Mouse (Mus musculus): ENCODE results near the gene Rab8a. TPM values are rescaled to one million over a fixed set of nuclear protein-coding genes. Genes with fewer than 3 reads are reported as not detected.
A peak's percentile ranks its signal among the peaks of the same experiment; 100 is the strongest.

The Rab8a gene
- polyA plus RNA-seq, 1 experiment from 2014 or later: 105 TPM

DNA sequence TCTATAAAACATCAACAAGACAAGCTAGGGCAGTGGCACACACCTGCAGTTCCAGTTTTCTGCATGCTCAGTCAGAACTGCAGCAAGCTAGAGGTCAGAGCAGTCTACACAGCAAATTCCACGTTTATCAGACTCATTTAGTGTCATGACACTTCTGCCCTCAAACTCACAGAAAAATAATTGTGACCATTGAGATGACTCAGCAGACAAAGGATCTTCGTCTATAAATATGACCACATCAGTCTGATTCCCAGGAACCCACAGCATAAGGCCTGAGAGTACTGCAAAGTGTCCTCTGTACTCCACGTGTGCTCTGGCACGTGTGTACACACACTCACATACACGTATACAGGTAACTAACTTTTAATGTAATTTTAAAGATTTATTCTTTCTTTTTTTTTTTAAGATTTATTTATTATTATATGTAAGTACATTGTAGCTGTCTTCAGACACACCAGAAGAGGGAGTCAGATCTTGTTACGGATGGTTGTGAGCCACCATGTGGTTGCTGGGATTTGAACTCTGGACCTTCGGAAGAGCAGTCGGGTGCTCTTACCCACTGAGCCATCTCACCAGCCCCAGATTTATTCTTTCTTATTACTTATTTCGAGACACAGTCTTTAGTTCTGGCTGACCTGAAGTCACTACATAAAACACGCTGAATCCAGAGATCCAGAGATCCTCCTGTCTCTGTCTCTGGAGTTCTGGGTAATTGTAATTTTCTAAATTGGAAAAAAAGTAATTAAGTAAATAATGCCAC, 58.0 kb downstream of the Rab8a start:
- Histone ChIP-seq H3K36me3 (ENCODE audit: control insufficient read depth, insufficient read depth) (peaks cover 19% of the 10 kb centered on the region), H3K9me3 (ENCODE audit: control insufficient read depth, low read length) (no peaks in the 10 kb centered on the region), H3K4me2 (ENCODE audit: low read length) (peak overlapping the region; percentile 82), H3K4me3 (replicated peaks; ENCODE audit: low read length) (peak overlapping the region; percentile 83), H3K27ac (ENCODE audit: low read length) (no peak overlapping the region), H3K4me1 (replicated peaks; ENCODE audit: control insufficient read depth, insufficient read depth, low read length) (peaks cover 11% of the 10 kb centered on the region), H3K27me3 (replicated peaks; ENCODE audit: control insufficient read depth, insufficient read depth, low read length) (no peaks in the 10 kb centered on the region), H3K9ac (replicated peaks; ENCODE audit: low read depth, low read length) (no peak overlapping the region)
- peak; percentile 13; the same call in 1 of the 2 replicates for ATAC-seq
- 80% methylated on average over 9 of the region's 10 CpGs for WGBS

DNA sequence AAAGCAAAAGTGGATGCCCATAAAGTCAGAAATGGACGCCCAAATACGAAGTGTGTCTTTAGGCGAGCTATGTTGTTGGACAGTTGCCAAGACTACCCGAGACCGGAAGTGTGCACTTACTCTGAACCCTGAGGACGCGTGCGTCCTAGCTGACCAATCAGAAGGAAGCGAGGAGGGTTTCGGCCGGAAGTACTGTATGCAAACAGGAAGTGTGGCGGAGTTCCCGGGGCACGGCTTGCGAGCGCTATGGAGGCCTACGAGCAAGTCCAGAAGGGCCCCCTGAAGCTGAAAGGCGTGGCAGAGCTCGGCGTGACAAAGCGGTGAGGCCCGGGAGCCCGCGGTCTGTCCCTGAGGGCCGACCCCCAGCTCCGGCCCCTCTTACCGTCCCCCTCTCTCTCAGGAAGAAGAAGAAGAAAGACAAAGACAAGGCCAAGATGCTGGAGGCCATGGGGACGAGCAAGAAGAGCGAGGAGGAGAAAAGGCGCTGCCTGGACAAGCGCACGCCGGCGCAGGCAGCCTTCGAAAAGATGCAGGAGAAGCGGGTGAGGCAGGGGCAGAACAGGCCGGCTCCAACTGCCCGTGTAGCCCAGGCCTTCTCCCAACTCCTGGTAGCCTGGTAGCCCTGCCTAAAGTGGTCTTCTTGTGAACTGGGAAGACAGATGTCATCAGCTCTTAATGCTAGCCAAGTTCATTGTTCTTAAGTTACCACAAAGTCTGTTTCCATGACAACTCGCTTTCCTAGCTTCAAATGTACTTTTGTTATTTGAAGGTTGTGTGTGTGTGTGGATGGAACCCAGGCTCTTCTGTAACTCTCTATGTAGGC, 58.8 kb downstream of the Rab8a start, which contains the start of gene Fam32a:
Fam32a (plus strand) TSS at position 190 of the 823 bp plus-strand sequence.
- H3K4me1 ChIP-seq (replicated peaks; ENCODE audit: control insufficient read depth, insufficient read depth, low read length): peaks cover 11% of the 10 kb centered on the region
- H3K4me3 ChIP-seq (replicated peaks; ENCODE audit: low read length): peak within 1 kb of the TSS; percentile 83
- peaks cover 21% of the 10 kb centered on the region for H3K36me3 ChIP-seq (ENCODE audit: control insufficient read depth, insufficient read depth)
- H3K4me2 ChIP-seq (ENCODE audit: low read length): peak within 1 kb of the TSS; percentile 82
- H3K9me3 ChIP-seq (ENCODE audit: control insufficient read depth, low read length): no peaks in the 10 kb centered on the region
- no peaks in the 10 kb centered on the region for H3K27me3 ChIP-seq (replicated peaks; ENCODE audit: control insufficient read depth, insufficient read depth, low read length)
- peak within 1 kb of the TSS; percentile 75 for H3K27ac ChIP-seq (ENCODE audit: low read length)
- WGBS: 12% methylated on average over 39 of the region's 39 CpGs
- H3K9ac ChIP-seq (replicated peaks; ENCODE audit: low read depth, low read length): peak within 1 kb of the TSS; percentile 75
- peak; percentile 98 for ATAC-seq

DNA sequence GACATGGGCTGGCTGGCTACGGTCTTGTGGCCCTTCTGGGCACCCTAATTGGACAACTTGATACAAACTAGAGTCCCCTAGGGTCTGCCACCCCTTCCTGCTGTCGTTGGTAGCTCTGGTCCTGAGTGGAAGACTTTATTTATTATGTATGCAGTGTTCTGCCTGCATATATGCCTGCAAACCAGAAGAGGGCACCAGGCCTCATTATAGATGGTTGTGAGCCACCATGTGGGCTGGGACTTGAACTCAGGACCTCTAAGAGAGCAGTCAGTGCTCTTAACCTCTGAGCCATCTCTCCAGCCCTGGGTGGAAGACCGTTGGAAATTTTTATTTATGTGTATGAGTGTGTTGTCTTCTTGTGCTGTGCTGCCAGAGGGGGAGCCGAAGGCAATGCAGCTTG, 59.8 kb downstream of the Rab8a start:
- ATAC-seq: no peak
- Histone ChIP-seq H3K4me3 (replicated peaks; ENCODE audit: low read length) (peak overlapping the region; percentile 83), H3K9ac (replicated peaks; ENCODE audit: low read depth, low read length) (no peak overlapping the region), H3K27me3 (replicated peaks; ENCODE audit: control insufficient read depth, insufficient read depth, low read length) (no peaks in the 10 kb centered on the region), H3K36me3 (ENCODE audit: control insufficient read depth, insufficient read depth) (peaks cover 21% of the 10 kb centered on the region), H3K4me1 (replicated peaks; ENCODE audit: control insufficient read depth, insufficient read depth, low read length) (peaks cover 11% of the 10 kb centered on the region), H3K9me3 (ENCODE audit: control insufficient read depth, low read length) (no peaks in the 10 kb centered on the region), H3K27ac (ENCODE audit: low read length) (no peak overlapping the region), H3K4me2 (ENCODE audit: low read length) (peak overlapping the region; percentile 82)
- WGBS: 78% methylated on average over 4 of the region's 4 CpGs

DNA sequence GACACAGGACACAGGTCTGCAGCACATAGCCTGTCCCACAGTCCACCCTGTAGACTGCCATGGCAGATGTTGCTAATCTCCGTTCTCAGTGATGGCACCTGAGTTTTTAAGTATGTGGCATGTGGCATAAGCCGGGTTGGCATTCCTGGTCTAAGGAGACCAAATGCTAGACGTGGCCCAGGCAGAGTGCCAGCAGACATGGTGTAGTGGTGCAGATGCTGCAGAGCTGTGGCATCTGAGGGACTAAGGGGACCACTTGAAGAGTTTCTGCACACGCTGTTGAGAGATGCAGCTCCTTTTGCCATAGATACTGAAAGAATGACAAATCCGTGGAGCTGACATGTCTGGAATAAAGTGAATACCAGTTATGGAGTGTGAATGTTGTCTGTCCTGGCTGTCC, 61.7 kb downstream of the Rab8a start:
- no peak overlapping the region for H3K4me2 ChIP-seq (ENCODE audit: low read length)
- H3K4me1 ChIP-seq (replicated peaks; ENCODE audit: control insufficient read depth, insufficient read depth, low read length): peaks cover 11% of the 10 kb centered on the region
- H3K27ac ChIP-seq (ENCODE audit: low read length): no peak overlapping the region
- H3K36me3 ChIP-seq (ENCODE audit: control insufficient read depth, insufficient read depth): peaks cover 21% of the 10 kb centered on the region
- no peaks in the 10 kb centered on the region for H3K9me3 ChIP-seq (ENCODE audit: control insufficient read depth, low read length)
- no peak for ATAC-seq
- no peak overlapping the region for H3K4me3 ChIP-seq (replicated peaks; ENCODE audit: low read length)
- H3K9ac ChIP-seq (replicated peaks; ENCODE audit: low read depth, low read length): no peak overlapping the region
- WGBS: 92% methylated on average over 5 of the region's 5 CpGs
- H3K27me3 ChIP-seq (replicated peaks; ENCODE audit: control insufficient read depth, insufficient read depth, low read length): no peaks in the 10 kb centered on the region

Other genes with a start within 250 kb of the Rab8a start
- gene Zfp961, start 210.2 kb upstream of the Rab8a start, polyA plus RNA-seq (2015; fragmentation: Nextera tagmentation; extraction: Ambion mirVana): 22.6 and 23.9 TPM in 2 replicates
- gene Cyp4f18, start 151.6 kb upstream of the Rab8a start, polyA plus RNA-seq (2015; fragmentation: Nextera tagmentation; extraction: Ambion mirVana): 0.34 and 0.79 TPM in 2 replicates
- gene Olfr372, start 120.0 kb upstream of the Rab8a start, polyA plus RNA-seq (2015; fragmentation: Nextera tagmentation; extraction: Ambion mirVana): not detected in 2 replicates
- not detected in 2 replicates for gene Olfr373, start 78.0 kb upstream of the Rab8a start, polyA plus RNA-seq (2015; fragmentation: Nextera tagmentation; extraction: Ambion mirVana)
- gene Olfr374, start 54.2 kb upstream of the Rab8a start, polyA plus RNA-seq (2015; fragmentation: Nextera tagmentation; extraction: Ambion mirVana): not detected in 2 replicates
- 214 and 253 TPM in 2 replicates for gene Tpm4, start 26.2 kb upstream of the Rab8a start, polyA plus RNA-seq (2015; fragmentation: Nextera tagmentation; extraction: Ambion mirVana)
- gene Hsh2d, start 28.4 kb downstream of the Rab8a start, polyA plus RNA-seq (2015; fragmentation: Nextera tagmentation; extraction: Ambion mirVana): not detected in 2 replicates
- gene Cib3, start 51.6 kb downstream of the Rab8a start, polyA plus RNA-seq (2015; fragmentation: Nextera tagmentation; extraction: Ambion mirVana): not detected in 2 replicates
- gene Gm11034, start 52.4 kb downstream of the Rab8a start, polyA plus RNA-seq (2015; fragmentation: Nextera tagmentation; extraction: Ambion mirVana): not detected in 2 replicates
- 124 and 129 TPM in 2 replicates for gene Fam32a, start 58.5 kb downstream of the Rab8a start, polyA plus RNA-seq (2015; fragmentation: Nextera tagmentation; extraction: Ambion mirVana)
- gene Ap1m1, start 78.8 kb downstream of the Rab8a start, polyA plus RNA-seq (2015; fragmentation: Nextera tagmentation; extraction: Ambion mirVana): 252 and 284 TPM in 2 replicates
- gene Gm10282, start 144.1 kb downstream of the Rab8a start, polyA plus RNA-seq (2015; fragmentation: Nextera tagmentation; extraction: Ambion mirVana): 16.5 and 25.7 TPM in 2 replicates
- gene Klf2, start 157.8 kb downstream of the Rab8a start, polyA plus RNA-seq (2015; fragmentation: Nextera tagmentation; extraction: Ambion mirVana): 3.2 and 3.8 TPM in 2 replicates